Mouse (Mus musculus): ENCODE measurements around the gene Dip2c. TPM values are rescaled to one million over a fixed set of nuclear protein-coding genes. Genes with fewer than 3 reads are reported as not detected.

Dip2c gene
- polyA plus RNA-seq, 1 experiment from 2014 or later, result 11.3 TPM

DNA sequence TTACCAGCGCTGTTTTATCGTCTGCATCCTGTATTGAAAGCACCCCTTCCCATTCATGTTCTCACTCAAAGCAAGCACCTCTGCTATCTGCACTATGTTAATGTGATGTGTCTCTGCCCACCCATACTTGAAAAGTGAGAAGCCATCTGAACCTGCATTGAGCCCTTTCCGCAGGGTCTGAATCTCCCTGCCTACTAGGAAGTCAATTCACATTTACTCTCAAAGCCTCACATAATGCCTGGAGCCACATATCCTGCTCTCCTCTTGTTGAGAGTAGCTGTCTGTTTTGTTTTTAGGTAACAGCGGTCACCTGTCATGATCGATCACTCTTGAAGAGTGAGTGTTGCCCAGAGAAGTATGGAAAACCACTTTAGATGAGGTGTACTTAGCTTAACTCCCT is 2.3 kb downstream of the Dip2c start:
- no peak for ATAC-seq (ENCODE audit: insufficient read depth, low FRiP score, low TSS enrichment)
- no peak for DNase-seq (ENCODE audit: low spot score)
- 86% methylated on average over 5 of the region's 5 CpGs for WGBS
- Histone ChIP-seq H3K27me3 (ENCODE audit: control insufficient read depth, insufficient read depth, low read length) (no peaks in the 10 kb centered on the region), H3K36me3 (ENCODE audit: control insufficient read depth, insufficient read depth, low read length) (no peaks in the 10 kb centered on the region), H3K9me3 (ENCODE audit: control insufficient read depth, low read length) (no peaks in the 10 kb centered on the region), H3K4me3 (ENCODE audit: low read depth, low read length) (no peak overlapping the region), H3K4me1 (ENCODE audit: control insufficient read depth, insufficient read depth, low read length) (peaks cover 9% of the 10 kb centered on the region), H3K9ac (ENCODE audit: low read length) (no peak overlapping the region), H3K27ac (ENCODE audit: low read depth, low read length) (no peak overlapping the region), H3K4me2 (ENCODE audit: low read depth) (peak overlapping the region; percentile 76)

DNA sequence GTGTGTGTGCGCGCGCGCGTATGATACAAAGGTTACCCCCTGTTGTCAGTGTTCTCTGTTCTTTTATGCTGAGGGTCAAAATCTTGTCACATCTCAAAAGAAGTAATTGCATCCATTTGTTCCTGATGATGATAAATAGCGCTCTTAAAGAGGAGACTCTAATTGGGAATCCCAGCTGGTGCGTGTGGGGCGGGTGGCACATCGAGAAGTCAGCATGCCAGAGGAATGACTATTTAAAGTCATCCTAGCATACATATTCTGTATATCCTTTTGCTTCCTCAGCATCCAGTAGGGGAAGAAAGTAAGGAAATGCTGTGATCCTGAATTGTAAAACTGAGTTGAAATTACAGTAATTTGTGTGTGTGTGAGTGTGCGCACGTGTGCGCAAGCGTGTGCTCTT is 6.7 kb downstream of the Dip2c start:
- Histone ChIP-seq H3K27ac (ENCODE audit: low read depth, low read length) (no peak overlapping the region), H3K4me2 (ENCODE audit: low read depth) (no peak overlapping the region), H3K4me3 (ENCODE audit: low read depth, low read length) (no peak overlapping the region), H3K27me3 (ENCODE audit: control insufficient read depth, insufficient read depth, low read length) (no peaks in the 10 kb centered on the region), H3K36me3 (ENCODE audit: control insufficient read depth, insufficient read depth, low read length) (no peaks in the 10 kb centered on the region), H3K9me3 (ENCODE audit: control insufficient read depth, low read length) (no peaks in the 10 kb centered on the region), H3K4me1 (ENCODE audit: control insufficient read depth, insufficient read depth, low read length) (peaks cover 4% of the 10 kb centered on the region), H3K9ac (ENCODE audit: low read length) (no peak overlapping the region)
- DNase-seq (ENCODE audit: low spot score) (peak; percentile 16), ATAC-seq (ENCODE audit: insufficient read depth, low FRiP score, low TSS enrichment) (peak; percentile 31; the same call in 1 of the 2 replicates)
- 46% methylated on average over 13 of the region's 13 CpGs for WGBS

GRCm38 (mm10) chr13:9289916-9290315 is 13.6 kb downstream of the Dip2c start:
- WGBS, result 67% methylated on average over 2 of the region's 2 CpGs
- no peaks in the 10 kb centered on the region for H3K9me3 ChIP-seq (ENCODE audit: control insufficient read depth, low read length)
- ATAC-seq (ENCODE audit: insufficient read depth, low FRiP score, low TSS enrichment) (no peak), DNase-seq (ENCODE audit: low spot score) (no peak)
- no peaks in the 10 kb centered on the region for H3K4me1 ChIP-seq (ENCODE audit: control insufficient read depth, insufficient read depth, low read length)
- H3K36me3 ChIP-seq (ENCODE audit: control insufficient read depth, insufficient read depth, low read length), result no peaks in the 10 kb centered on the region
- H3K27ac ChIP-seq (ENCODE audit: low read depth, low read length), result no peak overlapping the region
- no peak overlapping the region for H3K4me3 ChIP-seq (ENCODE audit: low read depth, low read length)
- no peak overlapping the region for H3K4me2 ChIP-seq (ENCODE audit: low read depth)
- no peak overlapping the region for H3K9ac ChIP-seq (ENCODE audit: low read length)
- H3K27me3 ChIP-seq (ENCODE audit: control insufficient read depth, insufficient read depth, low read length), result no peaks in the 10 kb centered on the region

- no peaks in the 10 kb centered on the region for H3K9me3 ChIP-seq (ENCODE audit: control insufficient read depth, low read length)
- H3K4me1 ChIP-seq (ENCODE audit: control insufficient read depth, insufficient read depth, low read length), result no peaks in the 10 kb centered on the region
- DNase-seq (ENCODE audit: low spot score) (no peak), ATAC-seq (ENCODE audit: insufficient read depth, low FRiP score, low TSS enrichment) (no peak)
- H3K4me2 ChIP-seq (ENCODE audit: low read depth), result no peak overlapping the region
- no peak overlapping the region for H3K4me3 ChIP-seq (ENCODE audit: low read depth, low read length)
- H3K36me3 ChIP-seq (ENCODE audit: control insufficient read depth, insufficient read depth, low read length), result no peaks in the 10 kb centered on the region
- no peaks in the 10 kb centered on the region for H3K27me3 ChIP-seq (ENCODE audit: control insufficient read depth, insufficient read depth, low read length)
- H3K9ac ChIP-seq (ENCODE audit: low read length), result no peak overlapping the region
- 84% methylated on average over 6 of the region's 6 CpGs for WGBS
- H3K27ac ChIP-seq (ENCODE audit: low read depth, low read length), result no peak overlapping the region
Observed at GRCm38 (mm10) chr13:9296285-9296684, 20.0 kb downstream of the Dip2c start.

GRCm38 (mm10) chr13:9297266-9297665 is 20.9 kb downstream of the Dip2c start:
- 74% methylated on average over 3 of the region's 3 CpGs for WGBS

GRCm38 (mm10) chr13:9297689-9298088 is 21.4 kb downstream of the Dip2c start:
- no peak overlapping the region for H3K9ac ChIP-seq (ENCODE audit: low read length)
- H3K27ac ChIP-seq (ENCODE audit: low read depth, low read length), result no peak overlapping the region
- DNase-seq (ENCODE audit: low spot score) (no peak), ATAC-seq (ENCODE audit: insufficient read depth, low FRiP score, low TSS enrichment) (no peak)
- H3K4me3 ChIP-seq (ENCODE audit: low read depth, low read length), result no peak overlapping the region
- H3K9me3 ChIP-seq (ENCODE audit: control insufficient read depth, low read length), result no peaks in the 10 kb centered on the region
- no peaks in the 10 kb centered on the region for H3K4me1 ChIP-seq (ENCODE audit: control insufficient read depth, insufficient read depth, low read length)
- WGBS, result 61% methylated on average over 3 of the region's 3 CpGs
- H3K36me3 ChIP-seq (ENCODE audit: control insufficient read depth, insufficient read depth, low read length), result no peaks in the 10 kb centered on the region
- no peak overlapping the region for H3K4me2 ChIP-seq (ENCODE audit: low read depth)
- no peaks in the 10 kb centered on the region for H3K27me3 ChIP-seq (ENCODE audit: control insufficient read depth, insufficient read depth, low read length)

More at GRCm38 (mm10) chr13:9297266-9297665, 20.9 kb downstream of the Dip2c start:
- Histone ChIP-seq H3K9ac (ENCODE audit: low read length) (no peak overlapping the region), H3K27me3 (ENCODE audit: control insufficient read depth, insufficient read depth, low read length) (no peaks in the 10 kb centered on the region), H3K27ac (ENCODE audit: low read depth, low read length) (no peak overlapping the region), H3K9me3 (ENCODE audit: control insufficient read depth, low read length) (no peaks in the 10 kb centered on the region), H3K4me2 (ENCODE audit: low read depth) (no peak overlapping the region), H3K4me1 (ENCODE audit: control insufficient read depth, insufficient read depth, low read length) (no peaks in the 10 kb centered on the region), H3K36me3 (ENCODE audit: control insufficient read depth, insufficient read depth, low read length) (no peaks in the 10 kb centered on the region), H3K4me3 (ENCODE audit: low read depth, low read length) (no peak overlapping the region)
- ATAC-seq (ENCODE audit: insufficient read depth, low FRiP score, low TSS enrichment) (no peak), DNase-seq (ENCODE audit: low spot score) (no peak)

DNA sequence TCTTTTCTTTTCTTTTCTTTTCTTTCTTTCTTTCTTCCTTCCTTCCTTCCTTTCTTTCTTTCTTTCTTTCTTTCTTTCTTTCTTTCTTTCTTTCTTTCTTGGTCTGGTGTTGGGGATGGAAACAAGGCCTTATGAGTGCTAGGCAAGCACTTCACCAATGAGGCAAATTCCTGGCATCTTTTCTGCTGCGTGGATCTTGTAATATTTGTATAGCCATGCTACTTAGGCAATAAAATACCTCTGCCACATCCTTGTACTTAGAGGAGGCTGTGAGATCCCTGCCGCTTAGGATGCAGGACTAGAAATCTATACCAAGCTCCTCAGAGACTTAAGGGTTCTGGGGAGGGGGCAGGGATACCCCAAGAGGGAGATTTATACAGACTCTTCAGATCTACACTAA is 23.3 kb downstream of the Dip2c start:
- whole genome bisulfite sequencing, result 70% methylated on average over 2 of the region's 2 CpGs
- Histone ChIP-seq H3K27me3 (ENCODE audit: control insufficient read depth, insufficient read depth, low read length) (no peaks in the 10 kb centered on the region), H3K36me3 (ENCODE audit: control insufficient read depth, insufficient read depth, low read length) (no peaks in the 10 kb centered on the region), H3K4me2 (ENCODE audit: low read depth) (no peak overlapping the region), H3K9me3 (ENCODE audit: control insufficient read depth, low read length) (no peaks in the 10 kb centered on the region), H3K4me1 (ENCODE audit: control insufficient read depth, insufficient read depth, low read length) (no peaks in the 10 kb centered on the region), H3K4me3 (ENCODE audit: low read depth, low read length) (no peak overlapping the region), H3K27ac (ENCODE audit: low read depth, low read length) (no peak overlapping the region), H3K9ac (ENCODE audit: low read length) (no peak overlapping the region)
- DNase-seq (ENCODE audit: low spot score) (no peak), ATAC-seq (ENCODE audit: insufficient read depth, low FRiP score, low TSS enrichment) (no peak)

DNA sequence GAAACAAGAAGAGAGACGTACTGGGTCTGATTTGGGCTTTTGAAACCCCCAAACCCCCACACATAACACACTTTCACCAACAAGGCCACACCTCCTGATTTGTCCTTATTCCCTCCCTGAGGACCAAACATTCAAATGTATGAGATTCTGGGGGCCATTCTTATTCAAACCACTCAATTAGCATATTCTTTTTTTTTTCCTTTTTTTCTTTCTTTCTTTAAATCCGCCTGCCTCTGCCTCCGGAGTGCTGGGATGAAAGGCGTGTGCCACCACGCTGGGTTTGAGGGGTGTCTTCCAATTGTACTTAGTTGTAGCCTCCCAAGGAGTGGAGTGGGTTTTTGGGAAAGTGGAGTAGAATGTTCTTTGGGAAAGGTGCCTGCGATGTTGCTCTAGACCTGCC is 32.5 kb downstream of the Dip2c start:
- DNase-seq (ENCODE audit: low spot score) (no peak), ATAC-seq (ENCODE audit: insufficient read depth, low FRiP score, low TSS enrichment) (no peak)
- Histone ChIP-seq H3K27ac (ENCODE audit: low read depth, low read length) (no peak overlapping the region), H3K4me1 (ENCODE audit: control insufficient read depth, insufficient read depth, low read length) (no peaks in the 10 kb centered on the region), H3K4me2 (ENCODE audit: low read depth) (no peak overlapping the region), H3K4me3 (ENCODE audit: low read depth, low read length) (no peak overlapping the region), H3K9ac (ENCODE audit: low read length) (no peak overlapping the region), H3K36me3 (ENCODE audit: control insufficient read depth, insufficient read depth, low read length) (no peaks in the 10 kb centered on the region), H3K9me3 (ENCODE audit: control insufficient read depth, low read length) (no peaks in the 10 kb centered on the region), H3K27me3 (ENCODE audit: control insufficient read depth, insufficient read depth, low read length) (no peaks in the 10 kb centered on the region)
- 57% methylated on average over 6 of the region's 6 CpGs for WGBS

DNA sequence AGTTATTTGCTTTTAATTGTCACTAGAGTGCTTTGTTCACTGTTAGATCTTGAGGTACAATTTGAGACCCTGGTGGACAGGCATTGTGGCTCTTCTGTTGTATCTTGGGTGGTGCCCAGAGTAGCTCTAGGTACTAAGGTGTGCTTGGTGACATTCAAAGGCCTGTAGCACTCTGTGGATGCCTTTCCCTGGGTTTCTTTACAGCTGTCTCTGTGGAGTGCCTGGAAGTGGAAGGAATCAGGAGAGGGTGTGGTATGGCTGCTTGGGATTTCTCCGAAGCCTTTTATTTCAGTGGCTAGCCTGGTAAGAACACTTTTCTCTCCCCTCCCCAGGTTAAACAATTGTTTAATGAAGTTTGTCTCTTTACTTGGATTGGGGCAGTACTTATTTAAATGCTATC is 34.5 kb downstream of the Dip2c start:
- DNase-seq (ENCODE audit: low spot score) (no peak), ATAC-seq (ENCODE audit: insufficient read depth, low FRiP score, low TSS enrichment) (no peak)
- Histone ChIP-seq H3K27ac (ENCODE audit: low read depth, low read length) (no peak overlapping the region), H3K9me3 (ENCODE audit: control insufficient read depth, low read length) (no peaks in the 10 kb centered on the region), H3K27me3 (ENCODE audit: control insufficient read depth, insufficient read depth, low read length) (no peaks in the 10 kb centered on the region), H3K9ac (ENCODE audit: low read length) (no peak overlapping the region), H3K36me3 (ENCODE audit: control insufficient read depth, insufficient read depth, low read length) (no peaks in the 10 kb centered on the region), H3K4me3 (ENCODE audit: low read depth, low read length) (no peak overlapping the region), H3K4me1 (ENCODE audit: control insufficient read depth, insufficient read depth, low read length) (no peaks in the 10 kb centered on the region), H3K4me2 (ENCODE audit: low read depth) (no peak overlapping the region)
- 89% methylated on average over 1 of the region's 1 CpGs for WGBS

All from neural tube, embryonic 11.5 days (tissue).